Mouse (Mus musculus) bone marrow, adult 2 months (tissue): ENCODE measurements at regions not wholly inside any gene's neighbourhood (a gene's known extent, or its start where the extent isn't known, plus 50 kb on each side); places are given as distances from the start of the nearest gene placed in this dataset.

Source experiments
- CTCF ChIP-seq: fragments of 200-500 bp; IDR thresholded peaks from 2 replicates; pipeline ENCODE4 v1.5.1; 2011; ENCODE audit warnings: low read length, control low read depth; ENCODE audit not compliant: control insufficient read depth, insufficient read depth
- POLR2A ChIP-seq: fragments of 200-500 bp; IDR thresholded peaks from 2 replicates; pipeline ENCODE4 v1.6.1; 2011; ENCODE audit warnings: low read depth, mild to moderate bottlenecking, control low read depth, low read length, borderline replicate concordance; ENCODE audit not compliant: control insufficient read depth

GRCm38 (mm10) chr4:24219074-24219497 is 277.2 kb upstream of the Mms22l start:
- TF ChIP-seq POLR2A (no peak), CTCF (no peak)
